In the genomic region with DNA sequence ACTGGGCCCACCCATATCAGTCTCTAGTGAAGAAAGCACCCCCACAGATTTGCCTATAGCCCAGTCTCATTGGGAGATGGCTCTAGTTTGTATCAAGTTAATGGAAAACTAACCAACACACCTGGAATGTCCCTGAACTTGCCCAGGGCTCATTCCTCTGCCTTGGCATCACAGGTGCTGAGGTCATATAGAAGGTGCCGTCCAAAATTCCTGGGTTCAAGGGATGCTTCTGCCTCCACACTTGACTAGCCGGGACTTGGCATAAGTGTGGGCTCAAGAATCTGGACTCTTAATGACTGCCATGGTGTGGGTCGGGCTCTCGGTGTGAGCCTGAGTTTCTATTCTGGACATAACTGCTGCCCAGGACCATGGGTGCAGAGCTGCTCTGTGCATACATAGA, we compare ENCODE assay signal across 29 mouse cellular contexts. TPM values are rescaled to one million over a fixed set of nuclear protein-coding genes. Genes with fewer than 3 reads are reported as not detected.
"Had no signal": no experiment of that assay in that cellular context is flagged by ENCODE, and none has a peak within 500 bp of the region (broad histone marks: within the 10 kb centered on the region; RNA-seq: fewer than 3 reads in every experiment).

No protein-coding gene starts in this region.

- H3K9ac ChIP-seq: intestine, embryonic 15.5 days; limb, embryonic 13.5 days; liver, embryonic 12.5 days; liver, embryonic 15.5 days; lung, embryonic 15.5 days; midbrain, embryonic 12.5 days; neural tube, embryonic 13.5 days; stomach, embryonic 15.5 days had no signal

- ATAC-seq: intestine, embryonic 15.5 days; liver, embryonic 12.5 days; midbrain, embryonic 16.5 days had no signal

- H3K27ac ChIP-seq: intestine, embryonic 15.5 days; limb, embryonic 10.5 days; limb, embryonic 13.5 days; liver, embryonic 12.5 days; liver, embryonic 15.5 days; lung, embryonic 15.5 days; midbrain, embryonic 12.5 days; neural tube, embryonic 13.5 days; stomach, embryonic 15.5 days had no signal

- H3K4me2 ChIP-seq: intestine, embryonic 15.5 days; limb, embryonic 13.5 days; liver, embryonic 12.5 days; liver, embryonic 15.5 days; lung, embryonic 15.5 days; midbrain, embryonic 12.5 days; neural tube, embryonic 13.5 days; stomach, embryonic 15.5 days had no signal

- H3K9me3 ChIP-seq: intestine, embryonic 15.5 days; limb, embryonic 10.5 days; limb, embryonic 13.5 days; liver, embryonic 12.5 days; liver, embryonic 15.5 days; lung, embryonic 15.5 days; midbrain, embryonic 12.5 days; neural tube, embryonic 13.5 days; stomach, embryonic 15.5 days had no signal

- H3K36me3 ChIP-seq: neural tube, embryonic 13.5 days had no signal

- H3K27me3 ChIP-seq: intestine, embryonic 15.5 days; limb, embryonic 13.5 days; liver, embryonic 12.5 days; liver, embryonic 15.5 days; lung, embryonic 15.5 days; midbrain, embryonic 12.5 days; neural tube, embryonic 13.5 days; stomach, embryonic 15.5 days had no signal

- H3K4me1 ChIP-seq: intestine, embryonic 15.5 days; limb, embryonic 10.5 days; limb, embryonic 13.5 days; liver, embryonic 15.5 days; lung, embryonic 15.5 days; midbrain, embryonic 12.5 days; neural tube, embryonic 13.5 days; stomach, embryonic 15.5 days had no signal

- H3K4me3 ChIP-seq: intestine, embryonic 15.5 days; limb, embryonic 10.5 days; limb, embryonic 13.5 days; liver, embryonic 12.5 days; liver, embryonic 15.5 days; lung, embryonic 15.5 days; midbrain, embryonic 12.5 days; myocyte; neural tube, embryonic 13.5 days; stomach, embryonic 15.5 days had no signal

- DNase-seq: kidney, adult 18-20 months; kidney, postnatal 4 days; liver; lung, adult 18-20 months; lung, postnatal 10 days; lung, postnatal 36 days; retina, postnatal 1 day; right cerebral cortex, postnatal 25 days; spleen, adult 18-20 months; thymus, postnatal 25 days had no signal

RNA-seq across cellular contexts. Expression of a gene that starts 8.6 kb away (rescaled TPM):
- total RNA-seq: layer of hippocampus, adult 18-20 months; layer of hippocampus, postnatal 14 days; left cerebral cortex, adult 8-10 months; left cerebral cortex, postnatal 25 days; megakaryocyte-erythroid progenitor cell, adult 5-6 weeks; monocyte, adult 5-6 weeks; neutrophil, adult 5-6 weeks had no signal
- polyA plus RNA-seq: intestine, embryonic 15.5 days; limb, embryonic 10.5 days; limb, embryonic 13.5 days; liver, embryonic 12.5 days; liver, embryonic 15.5 days; lung, embryonic 15.5 days; midbrain, embryonic 12.5 days; midbrain, embryonic 16.5 days; myocyte; neural tube, embryonic 13.5 days; stomach, embryonic 15.5 days; thymus, postnatal 0 days had no signal

RNA-seq across cellular contexts. Expression of a gene that starts 24.6 kb away (rescaled TPM):
- total RNA-seq: monocyte, adult 5-6 weeks had no signal
